Mouse (Mus musculus): Measurements from ENCODE around the gene Iyd. TPM values are rescaled to one million over a fixed set of nuclear protein-coding genes. Genes with fewer than 3 reads are reported as not detected.
A peak's percentile ranks its signal among the peaks of the same experiment; 100 is the strongest.

Gene Iyd
- polyA plus RNA-seq, 1 experiment from 2014 or later, result not detected

DNA sequence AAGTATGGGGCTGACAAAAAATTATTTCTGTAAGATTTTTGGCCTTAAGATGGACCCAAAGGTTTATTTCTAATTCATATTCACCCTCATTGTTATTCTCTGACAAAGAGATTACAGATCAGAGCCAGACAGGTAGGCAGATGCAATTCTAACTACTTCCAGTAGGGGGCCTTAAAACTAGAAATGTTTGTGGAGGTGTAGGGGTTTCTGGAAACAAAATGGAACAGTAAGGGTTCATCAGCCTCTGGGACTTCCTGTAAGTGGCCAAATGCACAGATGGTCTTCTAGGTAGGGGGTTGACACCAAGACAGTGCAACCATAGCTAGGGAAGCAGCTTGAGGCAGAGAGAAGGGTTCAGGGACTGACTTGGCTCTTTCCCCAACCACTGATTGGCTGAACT is 22.1 kb downstream of the Iyd start:
- Histone ChIP-seq H3K36me3 (no peaks in the 10 kb centered on the region), H3K27me3 (ENCODE audit: low read depth, poor library complexity, severe bottlenecking) (no peaks in the 10 kb centered on the region), H3K4me3 (no peak overlapping the region), H3K9me3 (replicated peaks) (no peaks in the 10 kb centered on the region), H3K27ac (no peak overlapping the region), H3K4me1 (peaks cover 14% of the 10 kb centered on the region)
- no peak for DNase-seq (ENCODE audit: low spot score)

DNA sequence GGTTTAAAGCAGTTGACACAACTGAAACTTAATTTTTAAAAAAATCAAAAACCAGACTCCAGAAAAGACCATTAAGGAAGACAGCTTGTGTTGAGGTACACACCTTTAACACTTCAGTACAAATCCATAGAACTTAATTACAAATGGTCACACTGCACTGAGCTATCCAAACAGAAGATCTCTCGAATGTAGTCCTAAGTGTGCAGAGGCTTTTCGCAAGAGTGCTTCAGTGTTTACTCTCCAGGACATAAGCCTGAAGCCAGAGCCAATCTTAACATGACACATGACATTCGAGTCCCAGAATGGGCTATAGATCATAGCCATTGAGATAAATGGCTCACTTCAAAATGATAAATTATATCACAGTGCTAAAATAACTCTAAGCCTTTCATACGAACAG is 25.1 kb downstream of the Iyd start:
- no peaks in the 10 kb centered on the region for H3K27me3 ChIP-seq (ENCODE audit: low read depth, poor library complexity, severe bottlenecking)
- no peak for DNase-seq (ENCODE audit: low spot score)
- H3K27ac ChIP-seq, result no peak overlapping the region
- no peaks in the 10 kb centered on the region for H3K36me3 ChIP-seq
- 85% methylated on average over 4 of the region's 4 CpGs for WGBS
- H3K9me3 ChIP-seq (replicated peaks), result no peaks in the 10 kb centered on the region
- H3K4me3 ChIP-seq, result no peak overlapping the region
- H3K4me1 ChIP-seq, result peaks cover 14% of the 10 kb centered on the region

DNA sequence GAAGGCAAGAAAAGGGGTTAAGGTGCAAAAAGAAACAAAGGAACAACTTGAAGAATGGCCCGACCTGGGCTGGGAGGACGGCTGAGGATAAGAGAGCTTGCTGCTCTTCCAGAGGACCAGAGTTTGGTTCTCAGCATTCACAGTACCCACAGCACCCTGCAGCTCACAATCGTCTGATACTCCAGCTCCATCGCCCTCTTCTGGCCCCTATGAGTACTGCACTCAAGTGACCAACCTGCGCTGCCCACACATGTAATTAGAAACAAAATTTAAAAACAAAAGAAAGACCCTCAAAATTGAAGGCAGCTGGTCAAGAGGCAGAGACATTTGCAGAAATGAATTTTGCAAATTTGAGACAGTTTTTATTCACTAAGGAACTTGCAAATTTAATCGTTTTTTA is 27.8 kb downstream of the Iyd start:
- H3K4me3 ChIP-seq, result no peak overlapping the region
- H3K4me1 ChIP-seq, result peaks cover 14% of the 10 kb centered on the region
- no peaks in the 10 kb centered on the region for H3K36me3 ChIP-seq
- no peaks in the 10 kb centered on the region for H3K9me3 ChIP-seq (replicated peaks)
- H3K27ac ChIP-seq, result no peak overlapping the region
- no peak for DNase-seq (ENCODE audit: low spot score)
- H3K27me3 ChIP-seq (ENCODE audit: low read depth, poor library complexity, severe bottlenecking), result no peaks in the 10 kb centered on the region
- WGBS, result 67% methylated on average over 6 of the region's 6 CpGs

DNA sequence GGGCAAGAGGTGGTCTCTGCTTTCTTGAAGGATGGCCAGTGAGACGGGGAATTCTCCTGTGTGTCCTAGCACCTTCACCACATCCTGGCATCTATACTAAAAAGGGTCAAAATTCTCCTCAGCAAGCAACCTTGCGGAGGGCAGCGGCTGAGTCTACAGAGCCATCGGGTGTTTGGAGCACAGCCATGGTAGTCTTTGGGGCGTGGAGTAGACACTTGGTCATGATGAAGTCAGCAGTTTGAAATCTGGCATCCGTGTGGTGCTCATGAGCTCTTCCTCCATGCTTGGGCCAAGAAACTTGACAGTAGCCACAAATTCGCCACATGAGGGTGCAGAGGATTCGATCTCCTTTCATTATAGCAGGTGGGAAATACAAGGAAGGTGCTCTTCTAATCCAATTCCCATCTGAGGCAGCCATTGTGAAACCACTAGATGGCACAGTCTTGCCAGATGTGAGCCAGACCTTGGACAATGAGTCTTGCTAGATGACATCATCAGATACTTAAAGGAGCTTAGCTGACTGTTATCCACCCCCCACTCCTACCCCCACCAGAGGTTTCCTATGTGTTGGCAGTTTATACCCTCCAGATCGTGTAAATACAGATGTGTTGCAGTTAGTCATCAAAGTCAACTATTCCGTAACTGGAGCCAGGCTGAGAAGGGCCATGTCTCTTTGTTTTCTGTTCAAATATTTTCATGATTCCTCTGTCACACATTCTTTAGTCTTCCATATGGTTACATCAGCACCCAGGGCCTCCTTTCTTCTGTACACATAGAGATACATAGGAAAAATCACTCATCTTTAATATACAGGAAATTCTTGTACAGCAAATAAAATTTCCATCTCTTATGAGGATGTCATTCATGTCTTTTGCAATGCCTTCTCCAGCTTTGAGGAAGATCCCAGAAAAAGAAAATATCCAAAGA is 32.9 kb downstream of the Iyd start:
- Histone ChIP-seq H3K4me1 (no peaks in the 10 kb centered on the region), H3K36me3 (no peaks in the 10 kb centered on the region), H3K4me3 (no peak overlapping the region), H3K9me3 (replicated peaks) (no peaks in the 10 kb centered on the region), H3K27me3 (ENCODE audit: low read depth, poor library complexity, severe bottlenecking) (no peaks in the 10 kb centered on the region), H3K27ac (no peak overlapping the region)
- WGBS, result 76% methylated on average over 10 of the region's 10 CpGs
- peak; percentile 34 for DNase-seq (ENCODE audit: low spot score)

DNA sequence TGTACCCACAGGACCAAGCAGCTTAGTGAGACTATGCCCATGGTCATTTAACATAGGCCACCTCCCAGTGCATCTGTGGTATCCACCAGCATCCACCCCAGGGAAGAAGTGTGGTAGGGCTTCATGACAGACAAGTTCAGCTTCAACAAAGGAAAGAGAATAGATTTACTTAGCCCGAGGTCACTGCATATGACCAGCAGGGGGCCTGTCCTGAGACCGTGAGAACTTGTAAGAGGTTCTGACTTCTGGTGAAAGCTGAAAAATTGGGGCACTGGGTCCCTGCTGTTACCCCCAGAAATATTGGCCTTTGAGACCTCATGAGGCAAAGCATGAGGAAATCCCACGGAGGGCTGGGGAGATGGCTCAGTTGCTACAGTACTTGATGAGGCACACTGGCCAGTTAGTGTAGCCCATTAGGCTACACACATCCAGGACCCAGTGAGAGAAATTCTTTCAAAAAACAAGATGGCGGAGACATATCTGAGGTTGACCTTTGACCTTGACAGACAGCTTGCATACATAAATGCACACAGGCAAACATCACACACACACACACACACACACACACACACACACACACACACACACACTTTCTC is 34.0 kb downstream of the Iyd start:
- Histone ChIP-seq H3K9me3 (replicated peaks) (no peaks in the 10 kb centered on the region), H3K4me3 (no peak overlapping the region), H3K27me3 (ENCODE audit: low read depth, poor library complexity, severe bottlenecking) (no peaks in the 10 kb centered on the region), H3K4me1 (no peaks in the 10 kb centered on the region), H3K36me3 (no peaks in the 10 kb centered on the region), H3K27ac (no peak overlapping the region)
- peak; percentile 37 for DNase-seq (ENCODE audit: low spot score)
- 82% methylated on average over 4 of the region's 4 CpGs for WGBS

DNA sequence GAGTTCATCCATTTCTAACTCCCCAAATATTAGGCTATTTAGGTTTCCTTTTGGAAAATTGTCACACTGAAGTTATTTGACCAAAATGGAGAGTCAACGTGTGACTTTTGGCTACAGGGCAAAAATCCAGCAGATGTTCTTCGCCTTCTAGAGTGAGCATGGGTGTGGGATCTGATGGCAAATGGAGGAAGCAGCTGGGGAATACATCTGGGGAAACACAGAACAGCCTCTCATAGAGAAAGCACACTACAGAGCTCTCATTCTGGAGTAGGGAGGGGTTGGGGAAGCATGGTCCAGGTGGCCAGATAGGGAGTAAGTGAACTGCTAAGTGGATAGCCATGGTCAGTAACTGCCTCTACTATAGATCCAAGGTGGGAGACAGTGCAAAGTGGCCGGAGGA is 50.6 kb downstream of the Iyd start:
- Histone ChIP-seq H3K36me3 (no peaks in the 10 kb centered on the region), H3K27me3 (ENCODE audit: low read depth, poor library complexity, severe bottlenecking) (no peaks in the 10 kb centered on the region), H3K27ac (no peak overlapping the region), H3K9me3 (replicated peaks) (no peaks in the 10 kb centered on the region), H3K4me1 (0 out of 2 replicates have a peak, but pooled peaks cover 2% of the 10 kb centered on the region), H3K4me3 (no peak overlapping the region)
- no peak for DNase-seq (ENCODE audit: low spot score)
- WGBS, result 87% methylated on average over 3 of the region's 3 CpGs

DNA sequence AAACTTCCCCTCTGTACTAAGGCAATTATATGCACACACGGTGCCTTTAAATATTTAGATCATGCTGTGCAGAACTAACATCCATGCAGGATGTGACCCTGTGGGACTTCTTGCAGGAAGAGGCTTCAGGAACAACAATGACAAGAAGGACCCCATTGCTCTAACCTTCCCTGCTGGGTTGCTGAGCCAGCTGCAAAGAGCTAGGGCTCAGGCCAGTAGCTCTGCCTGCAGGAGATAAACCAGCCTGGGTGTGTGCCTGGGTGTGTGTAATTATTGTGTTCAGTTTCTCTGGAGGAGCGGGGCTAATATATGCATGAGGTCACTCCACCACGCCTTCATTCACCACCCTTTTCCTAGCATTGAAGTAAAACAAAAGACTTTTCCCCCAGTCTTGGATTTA is 51.8 kb downstream of the Iyd start:
- Histone ChIP-seq H3K27me3 (ENCODE audit: low read depth, poor library complexity, severe bottlenecking) (no peaks in the 10 kb centered on the region), H3K27ac (no peak overlapping the region), H3K4me1 (0 out of 2 replicates have a peak, but pooled peaks cover 2% of the 10 kb centered on the region), H3K9me3 (replicated peaks) (no peaks in the 10 kb centered on the region), H3K36me3 (no peaks in the 10 kb centered on the region), H3K4me3 (no peak overlapping the region)
- 58% methylated on average over 3 of the region's 3 CpGs for WGBS
- no peak for DNase-seq (ENCODE audit: low spot score)

DNA sequence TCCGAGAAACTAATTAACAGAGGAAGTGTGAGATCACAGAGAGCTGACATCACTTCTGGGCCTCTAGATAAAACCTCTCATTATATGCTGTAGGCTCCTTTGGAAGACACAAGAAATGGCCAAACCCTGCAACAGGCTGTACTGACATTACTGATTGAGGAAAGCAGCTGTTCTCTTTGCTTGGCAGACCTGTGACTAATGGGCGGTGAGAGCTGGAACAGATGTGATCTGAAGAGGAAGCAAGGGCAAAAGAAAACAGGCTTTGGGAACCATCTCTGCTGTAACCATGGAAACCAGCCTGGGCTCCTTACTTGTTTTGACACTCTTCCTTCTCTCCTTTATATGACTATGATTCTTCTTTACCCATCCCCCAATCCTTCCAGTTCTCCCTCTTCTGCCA is 56.7 kb downstream of the Iyd start:
- Histone ChIP-seq H3K4me3 (no peak overlapping the region), H3K27ac (no peak overlapping the region), H3K27me3 (ENCODE audit: low read depth, poor library complexity, severe bottlenecking) (no peaks in the 10 kb centered on the region), H3K4me1 (0 out of 2 replicates have a peak, but pooled peaks cover 1% of the 10 kb centered on the region), H3K9me3 (replicated peaks) (no peaks in the 10 kb centered on the region), H3K36me3 (no peaks in the 10 kb centered on the region)
- WGBS, result 56% methylated on average over 2 of the region's 2 CpGs
- DNase-seq (ENCODE audit: low spot score), result no peak

DNA sequence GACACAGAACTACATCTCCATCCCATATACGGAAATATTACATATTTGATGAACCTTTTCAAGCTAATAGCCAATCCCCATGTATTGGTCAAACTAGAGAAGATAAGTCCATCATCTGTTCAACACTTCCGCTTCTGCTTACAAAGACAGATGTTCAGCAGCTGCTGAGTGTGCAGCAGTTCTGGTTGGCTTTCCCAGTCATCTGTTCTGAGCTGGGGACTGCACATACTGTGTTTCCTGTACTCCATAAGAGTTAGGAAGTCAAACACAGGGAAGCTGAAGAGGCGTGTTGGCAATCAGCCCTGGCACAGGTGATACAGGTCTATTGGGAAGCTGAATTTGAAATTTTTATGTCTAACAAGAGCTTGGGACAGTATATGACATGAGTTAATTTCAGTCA is 57.7 kb downstream of the Iyd start:
- no peaks in the 10 kb centered on the region for H3K9me3 ChIP-seq (replicated peaks)
- 86% methylated on average over 3 of the region's 3 CpGs for WGBS
- H3K27me3 ChIP-seq (ENCODE audit: low read depth, poor library complexity, severe bottlenecking), result no peaks in the 10 kb centered on the region
- DNase-seq (ENCODE audit: low spot score), result no peak
- no peak overlapping the region for H3K27ac ChIP-seq
- no peaks in the 10 kb centered on the region for H3K4me1 ChIP-seq
- no peaks in the 10 kb centered on the region for H3K36me3 ChIP-seq
- H3K4me3 ChIP-seq, result no peak overlapping the region

Other genes with a start within 250 kb of the Iyd start
- gene Ppp1r14c, start 174.2 kb upstream of the Iyd start, polyA plus RNA-seq (2016; fragmentation: Nextera tagmentation; extraction: Ambion mirVana), result 1.2 and 1.5 TPM in 2 replicates
- gene Plekhg1, start 200.1 kb downstream of the Iyd start, polyA plus RNA-seq (2016; fragmentation: Nextera tagmentation; extraction: Ambion mirVana), result 4.7 and 9.8 TPM in 2 replicates

Data from limb, embryonic 10.5 days (tissue).